Mouse (Mus musculus) midbrain, embryonic 10.5 days (tissue): ENCODE data around the gene Actn1. TPM values are rescaled to one million over a fixed set of nuclear protein-coding genes. Genes with fewer than 3 reads are reported as not detected.

ENCODE experiments used
- DNase-seq: peaks from one replicate; pipeline ENCODE4 v3.0.0-alpha.2; 2017; ENCODE audit warnings: low spot score
- H3K27ac ChIP-seq: fragments of 300-500 bp; sonication (generic); replicated peaks from 2 replicates; pipeline ENCODE4 v1.5.1; 2016; ENCODE audit warnings: mild to moderate bottlenecking
- H3K27me3 ChIP-seq: fragments of 300-500 bp; sonication (generic); 2 replicates; pipeline ENCODE4 v1.6.1; 2016; ENCODE audit warnings: low read depth, mild to moderate bottlenecking; ENCODE audit not compliant: poor library complexity, severe bottlenecking
- H3K36me3 ChIP-seq: fragments of 300-500 bp; sonication (generic); 2 replicates; pipeline ENCODE4 v1.6.1; 2016; ENCODE audit warnings: mild to moderate bottlenecking, moderate library complexity
- H3K4me1 ChIP-seq: fragments of 300-500 bp; sonication (generic); 2 replicates; pipeline ENCODE4 v1.6.1; 2016
- H3K4me3 ChIP-seq: fragments of 300-500 bp; sonication (generic); 2 replicates; pipeline ENCODE4 v1.5.1; 2016; ENCODE audit warnings: mild to moderate bottlenecking, moderate library complexity
- H3K9me3 ChIP-seq: fragments of 300-500 bp; sonication (generic); replicated peaks from 2 replicates; pipeline ENCODE4 v1.6.1; 2016; ENCODE audit warnings: mild to moderate bottlenecking
- WGBS: fragments of 180-500 bp; shearing (Covaris S2); methylation state at CpG from one replicate; pipeline ENCODE4 v1.1.7; 2016; 5-methylcytosine and 5-hydroxymethylcytosine counted together
- polyA plus RNA-seq: library from polyadenylated mRNA; unstranded; fragments of >200 nt; fragmentation: Nextera tagmentation; extraction: Ambion mirVana; gene quantifications from 2 replicates; pipeline ENCODE4 v1.2.1, GENCODE M21; 2016

Gene Actn1
- polyA plus RNA-seq, 1 experiment from 2014 or later, result 24.9 TPM

GRCm38 (mm10) chr12:80136264-80136930, 123.8 kb downstream of the Actn1 start:
- Histone ChIP-seq H3K27me3 (peaks cover 5% of the 10 kb centered on the region; the same call in 1 of the 2 replicates), H3K4me3 (no peak overlapping the region), H3K27ac (peak overlapping the region; percentile 60), H3K4me1 (peaks cover 18% of the 10 kb centered on the region), H3K9me3 (no peaks in the 10 kb centered on the region), H3K36me3 (no peaks in the 10 kb centered on the region)
- WGBS, result 94% methylated on average over 12 of the region's 12 CpGs
- no peak for DNase-seq

GRCm38 (mm10) chr12:80135173-80135572, 125.0 kb downstream of the Actn1 start:
- no peaks in the 10 kb centered on the region for H3K36me3 ChIP-seq
- no peak for DNase-seq
- peaks cover 27% of the 10 kb centered on the region for H3K4me1 ChIP-seq
- H3K27me3 ChIP-seq, result peaks cover 5% of the 10 kb centered on the region; the same call in 1 of the 2 replicates
- 94% methylated on average over 8 of the region's 8 CpGs for WGBS
- H3K9me3 ChIP-seq, result no peaks in the 10 kb centered on the region
- no peak overlapping the region for H3K4me3 ChIP-seq
- no peak overlapping the region for H3K27ac ChIP-seq

- Histone ChIP-seq H3K27me3 (peaks cover 5% of the 10 kb centered on the region; the same call in 1 of the 2 replicates), H3K27ac (peak overlapping the region; percentile 99), H3K36me3 (no peaks in the 10 kb centered on the region), H3K9me3 (no peaks in the 10 kb centered on the region), H3K4me3 (peak overlapping the region; percentile 61), H3K4me1 (peaks cover 38% of the 10 kb centered on the region)
- no peak for DNase-seq
- 40% methylated on average over 9 of the region's 9 CpGs for WGBS
These were observed 127.1 kb downstream of the Actn1 start for GRCm38 (mm10) chr12:80133011-80133545.

- peaks cover 3% of the 10 kb centered on the region for H3K36me3 ChIP-seq
- peak overlapping the region; percentile 99 for H3K27ac ChIP-seq
- peaks cover 5% of the 10 kb centered on the region; the same call in 1 of the 2 replicates for H3K27me3 ChIP-seq
- peak overlapping the region; percentile 61 for H3K4me3 ChIP-seq
- peaks cover 38% of the 10 kb centered on the region for H3K4me1 ChIP-seq
- WGBS, result under 1% methylated on average over 65 of the region's 66 CpGs
- no peaks in the 10 kb centered on the region for H3K9me3 ChIP-seq
- DNase-seq, result peak; percentile 92
These were observed 127.7 kb downstream of the Actn1 start for GRCm38 (mm10) chr12:80132250-80133003.

GRCm38 (mm10) chr12:80131359-80132249, 128.6 kb downstream of the Actn1 start:
- H3K4me3 ChIP-seq, result peak overlapping the region; percentile 61
- peaks cover 38% of the 10 kb centered on the region for H3K4me1 ChIP-seq
- H3K27me3 ChIP-seq, result peaks cover 5% of the 10 kb centered on the region; the same call in 1 of the 2 replicates
- H3K36me3 ChIP-seq, result peaks cover 11% of the 10 kb centered on the region
- H3K9me3 ChIP-seq, result no peaks in the 10 kb centered on the region
- H3K27ac ChIP-seq, result peak overlapping the region; percentile 99
- peak; percentile 29 for DNase-seq
- WGBS, result 60% methylated on average over 17 of the region's 17 CpGs

GRCm38 (mm10) chr12:80130558-80131358, 129.4 kb downstream of the Actn1 start:
- Histone ChIP-seq H3K4me3 (peak overlapping the region; percentile 61), H3K27ac (peak overlapping the region; percentile 99), H3K27me3 (peaks cover 5% of the 10 kb centered on the region; the same call in 1 of the 2 replicates), H3K9me3 (no peaks in the 10 kb centered on the region), H3K36me3 (peaks cover 15% of the 10 kb centered on the region), H3K4me1 (peaks cover 38% of the 10 kb centered on the region)
- peak; percentile 59 for DNase-seq
- WGBS, result 13% methylated on average over 6 of the region's 6 CpGs

- H3K36me3 ChIP-seq, result peaks cover 25% of the 10 kb centered on the region
- peaks cover 38% of the 10 kb centered on the region for H3K4me1 ChIP-seq
- DNase-seq, result no peak
- WGBS, result 92% methylated on average over 8 of the region's 8 CpGs
- H3K27ac ChIP-seq, result peak overlapping the region; percentile 99; the same call in 1 of the 2 replicates
- H3K9me3 ChIP-seq, result no peaks in the 10 kb centered on the region
- peaks cover 5% of the 10 kb centered on the region; the same call in 1 of the 2 replicates for H3K27me3 ChIP-seq
- H3K4me3 ChIP-seq, result no peak overlapping the region
These were observed 130.6 kb downstream of the Actn1 start for GRCm38 (mm10) chr12:80129531-80129930.

- 86% methylated on average over 5 of the region's 5 CpGs for WGBS
- H3K9me3 ChIP-seq, result no peaks in the 10 kb centered on the region
- no peak overlapping the region for H3K4me3 ChIP-seq
- DNase-seq, result no peak
- H3K27me3 ChIP-seq, result no peaks in the 10 kb centered on the region
- H3K27ac ChIP-seq, result 0 out of 2 replicates have a peak overlapping the region, but pooled peaks have one; percentile 30
- peaks cover 41% of the 10 kb centered on the region for H3K36me3 ChIP-seq
- peaks cover 46% of the 10 kb centered on the region for H3K4me1 ChIP-seq
These were observed 132.9 kb downstream of the Actn1 start for GRCm38 (mm10) chr12:80127191-80127762.

- peaks cover 3% of the 10 kb centered on the region; the same call in 1 of the 2 replicates for H3K9me3 ChIP-seq
- no peak overlapping the region for H3K27ac ChIP-seq
- H3K27me3 ChIP-seq, result no peaks in the 10 kb centered on the region
- H3K36me3 ChIP-seq, result peaks cover 52% of the 10 kb centered on the region
- H3K4me3 ChIP-seq, result no peak overlapping the region
- DNase-seq, result no peak
- WGBS, result 95% methylated on average over 5 of the region's 5 CpGs
- H3K4me1 ChIP-seq, result peaks cover 26% of the 10 kb centered on the region
These were observed 134.9 kb downstream of the Actn1 start for GRCm38 (mm10) chr12:80125316-80125715.

GRCm38 (mm10) chr12:80124756-80125155, 135.4 kb downstream of the Actn1 start:
- Histone ChIP-seq H3K27ac (no peak overlapping the region), H3K27me3 (no peaks in the 10 kb centered on the region), H3K4me1 (peaks cover 20% of the 10 kb centered on the region), H3K9me3 (peaks cover 4% of the 10 kb centered on the region; the same call in 1 of the 2 replicates), H3K36me3 (peaks cover 57% of the 10 kb centered on the region), H3K4me3 (no peak overlapping the region)
- WGBS, result 81% methylated on average over 3 of the region's 3 CpGs
- DNase-seq, result no peak

GRCm38 (mm10) chr12:80124211-80124610, 136.0 kb downstream of the Actn1 start:
- WGBS, result 82% methylated on average over 3 of the region's 3 CpGs
- H3K36me3 ChIP-seq, result peaks cover 63% of the 10 kb centered on the region

More at GRCm38 (mm10) chr12:80124211-80124610, 136.0 kb downstream of the Actn1 start:
- Histone ChIP-seq H3K27me3 (no peaks in the 10 kb centered on the region), H3K4me3 (no peak overlapping the region), H3K4me1 (peaks cover 15% of the 10 kb centered on the region), H3K27ac (no peak overlapping the region), H3K9me3 (peaks cover 4% of the 10 kb centered on the region; the same call in 1 of the 2 replicates)
- no peak for DNase-seq
